Mouse (Mus musculus): ENCODE data around the gene Grid2. TPM values are rescaled to one million over a fixed set of nuclear protein-coding genes. Genes with fewer than 3 reads are reported as not detected.

Grid2 gene
- polyA plus RNA-seq (2014; fragmentation: Nextera tagmentation; extraction: Ambion mirVana), result 0.21 and 0.51 TPM in 2 replicates

DNA sequence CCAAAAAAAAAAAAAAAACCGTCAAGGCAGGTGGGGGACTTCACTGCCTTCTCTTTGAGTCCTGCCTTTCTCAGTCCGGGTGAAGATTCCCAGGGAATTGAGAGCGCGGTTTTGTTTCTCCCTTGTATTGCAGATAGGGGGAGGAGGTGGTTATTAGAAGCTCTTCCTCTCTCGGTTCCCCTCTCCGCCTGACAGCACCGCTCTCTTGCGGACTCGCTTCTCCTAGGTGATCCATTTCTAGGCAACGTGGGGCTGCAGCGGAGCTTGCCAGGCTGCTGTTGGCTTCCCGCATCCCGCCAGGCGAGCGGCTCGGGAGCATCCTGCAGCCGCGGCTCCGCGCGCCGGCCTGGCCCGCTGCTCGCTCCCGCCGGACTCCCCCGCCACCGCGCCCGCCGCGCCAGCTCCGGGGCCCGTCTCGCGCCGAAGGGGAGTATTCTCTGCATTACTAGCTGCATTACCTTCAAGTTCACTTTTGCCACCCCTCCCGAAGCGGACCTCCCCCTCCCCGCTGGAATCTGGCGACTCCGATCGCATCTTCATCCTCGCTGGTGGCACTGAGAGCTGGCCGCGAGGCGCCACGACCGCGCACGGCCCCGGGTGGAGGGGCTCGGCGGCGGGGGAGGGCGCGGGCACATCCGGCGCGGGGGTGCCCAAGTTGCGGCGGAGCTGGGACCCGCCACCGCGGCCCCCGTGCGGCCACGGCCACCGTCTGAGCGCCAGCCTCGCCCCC lies at the start of gene Grid2:
TSS of gene Grid2 (plus strand) at position 51 of the 730 bp plus-strand sequence.
- H3K27ac ChIP-seq (replicated peaks; ENCODE audit: low read depth, low read length), result no peak within 1 kb of the TSS
- H3K4me2 ChIP-seq (ENCODE audit: low read depth, severe bottlenecking), result peak within 1 kb of the TSS; percentile 94
- under 1% methylated on average over 66 of the region's 71 CpGs for WGBS
- H3K4me3 ChIP-seq (ENCODE audit: low read depth, low read length), result peak within 1 kb of the TSS; percentile 54
- H3K36me3 ChIP-seq (ENCODE audit: control insufficient read depth, insufficient read depth, low read length), result no peaks in the 10 kb centered on the region
- peaks cover 16% of the 10 kb centered on the region for H3K27me3 ChIP-seq (ENCODE audit: control insufficient read depth, insufficient read depth, low read length)
- H3K9me3 ChIP-seq (ENCODE audit: control insufficient read depth, low read length), result no peaks in the 10 kb centered on the region
- peak within 1 kb of the TSS; percentile 55 for H3K9ac ChIP-seq (ENCODE audit: low read length)
- ATAC-seq (ENCODE audit: insufficient number of reproducible peaks, low FRiP score, low TSS enrichment, low read depth) (peak; percentile 52; the same call in 1 of the 2 replicates), DNase-seq (ENCODE audit: low spot score) (peak; percentile 61)
- no peaks in the 10 kb centered on the region; the same call in 1 of the 2 replicates for H3K4me1 ChIP-seq (ENCODE audit: control insufficient read depth, insufficient read depth, low read length)

DNA sequence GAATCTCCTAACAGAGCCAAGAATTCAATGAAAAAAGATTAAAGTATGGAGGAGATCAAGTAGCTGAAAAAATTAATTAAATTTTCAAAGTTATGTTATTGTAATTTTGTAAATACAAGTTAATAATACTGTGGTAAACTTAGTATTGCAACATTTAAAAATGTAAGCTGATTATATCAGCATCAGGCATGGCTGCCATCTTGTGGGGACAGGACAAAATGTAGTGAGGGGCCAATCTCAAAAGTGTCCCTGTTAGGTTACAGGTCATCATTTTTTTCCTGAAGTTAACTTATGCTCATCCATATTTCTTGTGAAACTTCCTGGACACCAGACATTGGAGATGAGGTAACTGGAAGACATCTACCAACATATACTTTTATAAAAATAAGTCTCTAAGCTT lies 4.9 kb upstream of the Grid2 start:
- no peaks in the 10 kb centered on the region for H3K9me3 ChIP-seq (ENCODE audit: control insufficient read depth, low read length)
- H3K4me3 ChIP-seq (ENCODE audit: low read depth, low read length), result no peak overlapping the region
- no peak overlapping the region for H3K27ac ChIP-seq (replicated peaks; ENCODE audit: low read depth, low read length)
- no peak for DNase-seq (ENCODE audit: low spot score)
- H3K4me2 ChIP-seq (ENCODE audit: low read depth, severe bottlenecking), result no peak overlapping the region
- no peaks in the 10 kb centered on the region for H3K36me3 ChIP-seq (ENCODE audit: control insufficient read depth, insufficient read depth, low read length)
- ATAC-seq (ENCODE audit: insufficient number of reproducible peaks, low FRiP score, low TSS enrichment, low read depth), result no peak
- H3K27me3 ChIP-seq (ENCODE audit: control insufficient read depth, insufficient read depth, low read length), result peaks cover 4% of the 10 kb centered on the region; the same call in 1 of the 2 replicates
- no peak overlapping the region for H3K9ac ChIP-seq (ENCODE audit: low read length)
- no peaks in the 10 kb centered on the region for H3K4me1 ChIP-seq (ENCODE audit: control insufficient read depth, insufficient read depth, low read length)

GRCm38 (mm10) chr6:63256556-63257405 lies 1.1 kb downstream of the Grid2 start:
- H3K27ac ChIP-seq (replicated peaks; ENCODE audit: low read depth, low read length), result no peak overlapping the region
- ATAC-seq (ENCODE audit: insufficient number of reproducible peaks, low FRiP score, low TSS enrichment, low read depth) (peak; percentile 70), DNase-seq (ENCODE audit: low spot score) (peak; percentile 62)
- peak overlapping the region; percentile 94 for H3K4me2 ChIP-seq (ENCODE audit: low read depth, severe bottlenecking)
- H3K4me3 ChIP-seq (ENCODE audit: low read depth, low read length), result peak overlapping the region; percentile 54
- under 1% methylated on average over 49 of the region's 49 CpGs for WGBS
- no peaks in the 10 kb centered on the region for H3K9me3 ChIP-seq (ENCODE audit: control insufficient read depth, low read length)
- no peaks in the 10 kb centered on the region for H3K36me3 ChIP-seq (ENCODE audit: control insufficient read depth, insufficient read depth, low read length)
- H3K4me1 ChIP-seq (ENCODE audit: control insufficient read depth, insufficient read depth, low read length), result no peaks in the 10 kb centered on the region; the same call in 1 of the 2 replicates
- peak overlapping the region; percentile 55 for H3K9ac ChIP-seq (ENCODE audit: low read length)
- H3K27me3 ChIP-seq (ENCODE audit: control insufficient read depth, insufficient read depth, low read length), result peaks cover 16% of the 10 kb centered on the region

DNA sequence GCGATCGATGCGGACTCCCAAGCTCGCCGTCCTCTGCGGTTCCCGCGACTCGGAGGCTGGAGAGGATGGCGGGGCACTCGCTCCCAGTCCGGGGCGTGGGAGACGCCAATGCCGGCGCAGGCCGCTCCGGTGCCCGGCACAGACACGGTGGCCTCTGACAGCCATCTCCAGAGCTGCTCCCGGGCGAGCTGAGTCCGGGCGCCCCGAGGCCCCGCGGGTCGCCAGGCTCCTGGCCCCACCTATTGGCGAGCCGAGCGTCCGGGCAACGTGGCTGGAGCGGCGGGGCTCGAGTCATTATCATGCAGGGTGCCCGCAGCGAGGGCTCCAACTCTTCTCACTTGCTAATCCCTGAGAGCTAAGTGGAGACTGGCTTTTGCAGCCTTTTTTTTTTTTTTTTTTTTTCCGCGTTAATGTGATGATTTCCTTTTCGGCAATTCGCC lies 1.8 kb downstream of the Grid2 start:
- WGBS, result under 1% methylated on average over 41 of the region's 42 CpGs
- Histone ChIP-seq H3K27ac (replicated peaks; ENCODE audit: low read depth, low read length) (no peak overlapping the region), H3K4me3 (ENCODE audit: low read depth, low read length) (peak overlapping the region; percentile 54), H3K9ac (ENCODE audit: low read length) (peak overlapping the region; percentile 34; the same call in 1 of the 2 replicates), H3K9me3 (ENCODE audit: control insufficient read depth, low read length) (no peaks in the 10 kb centered on the region), H3K4me2 (ENCODE audit: low read depth, severe bottlenecking) (peak overlapping the region; percentile 94), H3K36me3 (ENCODE audit: control insufficient read depth, insufficient read depth, low read length) (no peaks in the 10 kb centered on the region), H3K4me1 (ENCODE audit: control insufficient read depth, insufficient read depth, low read length) (no peaks in the 10 kb centered on the region; the same call in 1 of the 2 replicates), H3K27me3 (ENCODE audit: control insufficient read depth, insufficient read depth, low read length) (peaks cover 16% of the 10 kb centered on the region)
- DNase-seq (ENCODE audit: low spot score) (peak; percentile 69), ATAC-seq (ENCODE audit: insufficient number of reproducible peaks, low FRiP score, low TSS enrichment, low read depth) (peak; percentile 49; the same call in 1 of the 2 replicates)

GRCm38 (mm10) chr6:63257876-63258275 lies 2.2 kb downstream of the Grid2 start:
- WGBS, result 2% methylated on average over 11 of the region's 11 CpGs
- no peak overlapping the region for H3K27ac ChIP-seq (replicated peaks; ENCODE audit: low read depth, low read length)
- H3K4me1 ChIP-seq (ENCODE audit: control insufficient read depth, insufficient read depth, low read length), result no peaks in the 10 kb centered on the region; the same call in 1 of the 2 replicates
- no peak for ATAC-seq (ENCODE audit: insufficient number of reproducible peaks, low FRiP score, low TSS enrichment, low read depth)
- H3K4me3 ChIP-seq (ENCODE audit: low read depth, low read length), result peak overlapping the region; percentile 54; the same call in 1 of the 2 replicates
- H3K9ac ChIP-seq (ENCODE audit: low read length), result no peak overlapping the region
- H3K27me3 ChIP-seq (ENCODE audit: control insufficient read depth, insufficient read depth, low read length), result peaks cover 16% of the 10 kb centered on the region
- no peaks in the 10 kb centered on the region for H3K36me3 ChIP-seq (ENCODE audit: control insufficient read depth, insufficient read depth, low read length)
- no peaks in the 10 kb centered on the region for H3K9me3 ChIP-seq (ENCODE audit: control insufficient read depth, low read length)
- peak overlapping the region; percentile 94 for H3K4me2 ChIP-seq (ENCODE audit: low read depth, severe bottlenecking)
- DNase-seq (ENCODE audit: low spot score), result no peak

DNA sequence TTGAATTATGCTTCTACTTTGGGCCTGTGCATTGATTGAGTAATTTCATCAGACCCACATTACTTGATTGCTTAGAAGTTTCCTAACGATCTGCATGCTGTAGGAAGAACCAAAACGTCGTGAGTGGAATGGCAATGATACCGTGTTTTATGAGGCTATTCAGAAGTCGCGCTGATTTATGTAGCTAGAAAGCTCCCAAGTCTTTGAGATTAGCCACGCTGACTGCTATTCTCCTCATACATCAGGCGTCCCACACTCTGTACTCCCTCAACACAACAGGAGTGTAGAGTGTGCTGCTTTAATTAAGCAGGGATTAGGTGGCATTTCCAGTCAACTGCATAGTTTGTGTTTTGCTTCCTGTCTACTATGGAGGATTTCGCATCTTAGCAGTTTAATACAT lies 4.1 kb downstream of the Grid2 start:
- Histone ChIP-seq H3K4me3 (ENCODE audit: low read depth, low read length) (no peak overlapping the region), H3K4me2 (ENCODE audit: low read depth, severe bottlenecking) (no peak overlapping the region), H3K27me3 (ENCODE audit: control insufficient read depth, insufficient read depth, low read length) (peaks cover 16% of the 10 kb centered on the region), H3K36me3 (ENCODE audit: control insufficient read depth, insufficient read depth, low read length) (no peaks in the 10 kb centered on the region), H3K9ac (ENCODE audit: low read length) (no peak overlapping the region), H3K27ac (replicated peaks; ENCODE audit: low read depth, low read length) (no peak overlapping the region), H3K9me3 (ENCODE audit: control insufficient read depth, low read length) (no peaks in the 10 kb centered on the region), H3K4me1 (ENCODE audit: control insufficient read depth, insufficient read depth, low read length) (no peaks in the 10 kb centered on the region; the same call in 1 of the 2 replicates)
- DNase-seq (ENCODE audit: low spot score), result no peak
- WGBS, result 36% methylated on average over 9 of the region's 9 CpGs
- no peak for ATAC-seq (ENCODE audit: insufficient number of reproducible peaks, low FRiP score, low TSS enrichment, low read depth)

- no peak overlapping the region for H3K27ac ChIP-seq (replicated peaks; ENCODE audit: low read depth, low read length)
- no peak overlapping the region for H3K4me2 ChIP-seq (ENCODE audit: low read depth, severe bottlenecking)
- ATAC-seq (ENCODE audit: insufficient number of reproducible peaks, low FRiP score, low TSS enrichment, low read depth) (no peak), DNase-seq (ENCODE audit: low spot score) (no peak)
- 95% methylated on average over 1 of the region's 1 CpGs for WGBS
- no peak overlapping the region for H3K9ac ChIP-seq (ENCODE audit: low read length)
- no peaks in the 10 kb centered on the region for H3K9me3 ChIP-seq (ENCODE audit: control insufficient read depth, low read length)
- H3K4me3 ChIP-seq (ENCODE audit: low read depth, low read length), result no peak overlapping the region
- no peaks in the 10 kb centered on the region for H3K27me3 ChIP-seq (ENCODE audit: control insufficient read depth, insufficient read depth, low read length)
- H3K36me3 ChIP-seq (ENCODE audit: control insufficient read depth, insufficient read depth, low read length), result no peaks in the 10 kb centered on the region
- H3K4me1 ChIP-seq (ENCODE audit: control insufficient read depth, insufficient read depth, low read length), result no peaks in the 10 kb centered on the region
Observed at GRCm38 (mm10) chr6:63284419-63284818, 28.7 kb downstream of the Grid2 start.

GRCm38 (mm10) chr6:63342438-63343004 lies 86.8 kb downstream of the Grid2 start:
- H3K9ac ChIP-seq (ENCODE audit: low read length), result no peak overlapping the region
- 65% methylated on average over 3 of the region's 3 CpGs for whole genome bisulfite sequencing
- no peak overlapping the region for H3K4me3 ChIP-seq (ENCODE audit: low read depth, low read length)
- no peaks in the 10 kb centered on the region for H3K36me3 ChIP-seq (ENCODE audit: control insufficient read depth, insufficient read depth, low read length)
- no peak overlapping the region for H3K27ac ChIP-seq (replicated peaks; ENCODE audit: low read depth, low read length)
- no peaks in the 10 kb centered on the region for H3K9me3 ChIP-seq (ENCODE audit: control insufficient read depth, low read length)
- no peak for DNase-seq (ENCODE audit: low spot score)
- no peaks in the 10 kb centered on the region for H3K4me1 ChIP-seq (ENCODE audit: control insufficient read depth, insufficient read depth, low read length)
- H3K4me2 ChIP-seq (ENCODE audit: low read depth, severe bottlenecking), result no peak overlapping the region
- H3K27me3 ChIP-seq (ENCODE audit: control insufficient read depth, insufficient read depth, low read length), result no peaks in the 10 kb centered on the region
- no peak for ATAC-seq (ENCODE audit: insufficient number of reproducible peaks, low FRiP score, low TSS enrichment, low read depth)

Data from limb, embryonic 11.5 days (tissue).